Mouse (Mus musculus) embryonic fibroblast, embryonic 13.5 days (primary cell): ENCODE measurements around the gene Tbc1d13.

Source experiments
- CTCF ChIP-seq: IDR thresholded peaks from 2 replicates; pipeline ENCODE4 v1.5.1; 2011; ENCODE audit warnings: mild to moderate bottlenecking, control low read depth, low read length, moderate library complexity, borderline replicate concordance; ENCODE audit not compliant: insufficient read depth
- POLR2A ChIP-seq: IDR thresholded peaks from 2 replicates; pipeline ENCODE4 v1.6.1; 2011; ENCODE audit warnings: low read depth, mild to moderate bottlenecking, control low read depth, low read length, moderate library complexity

DNA sequence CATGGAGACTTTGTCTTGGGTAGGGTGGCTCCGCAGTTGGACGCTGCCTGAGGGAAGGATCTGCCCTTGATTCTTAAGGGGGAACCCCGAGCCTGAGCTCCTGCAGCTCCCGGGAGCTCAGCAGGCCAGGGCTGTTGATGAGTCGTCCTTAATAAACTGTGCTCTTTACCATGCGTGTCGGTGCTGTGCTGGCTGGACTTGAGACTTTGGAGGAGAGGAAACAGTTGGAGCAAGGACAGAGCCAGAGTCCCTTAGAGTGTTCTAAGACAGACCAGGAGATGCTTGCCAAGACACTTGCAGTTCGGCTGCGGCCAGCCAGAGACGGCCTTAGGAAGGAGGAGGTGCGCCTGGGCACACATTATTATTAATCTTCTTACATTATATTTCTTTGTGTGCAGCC is 18.3 kb downstream of the Tbc1d13 start:
- TF ChIP-seq CTCF (no peak), POLR2A (no peak)
